Mouse (Mus musculus) kidney, adult 2 months (tissue): ENCODE results near the gene Dnah17.

Experiments
- CTCF ChIP-seq: fragments of 200-500 bp; conservative IDR thresholded peaks from 2 replicates; pipeline ENCODE4 v1.5.1; 2011; ENCODE audit warnings: low read depth, mild to moderate bottlenecking, control low read depth, low read length, moderate library complexity, mixed read lengths; ENCODE audit not compliant: insufficient read depth, insufficient read length
- POLR2A ChIP-seq: fragments of 200-500 bp; IDR thresholded peaks from one replicate; pipeline ENCODE4 v1.6.1; 2011; ENCODE audit warnings: low read depth, low read length, control low read depth

DNA sequence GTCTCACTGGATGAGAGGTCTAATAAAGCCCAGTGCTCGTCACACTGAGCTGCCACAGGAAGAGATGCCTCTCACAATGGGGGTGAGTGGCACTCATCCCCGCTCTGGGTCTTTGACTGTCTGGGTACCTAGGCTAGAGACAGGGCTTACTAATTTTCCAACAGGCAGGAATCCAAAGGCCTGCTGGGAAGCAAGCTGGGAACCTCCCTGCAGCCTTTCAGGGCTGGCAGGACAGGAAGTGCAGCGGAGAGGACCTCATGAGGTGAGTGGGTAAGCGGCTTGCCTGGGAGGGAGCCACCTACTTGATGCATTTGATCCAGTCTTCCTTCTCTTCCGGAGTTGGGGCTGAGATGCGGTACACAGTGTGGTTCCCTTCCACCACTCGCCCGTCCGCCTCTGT, 38.3 kb upstream of the Dnah17 start:
- no peak for TF ChIP-seq POLR2A
- no peak for TF ChIP-seq CTCF
